Mouse (Mus musculus): Measurements from ENCODE around the gene Hoxb9. TPM values are rescaled to one million over a fixed set of nuclear protein-coding genes. Genes with fewer than 3 reads are reported as not detected.

Gene Hoxb9
- 3.4 and 3.8 TPM in 2 replicates for polyA plus RNA-seq (2016; fragmentation: Nextera tagmentation; extraction: Ambion mirVana)

DNA sequence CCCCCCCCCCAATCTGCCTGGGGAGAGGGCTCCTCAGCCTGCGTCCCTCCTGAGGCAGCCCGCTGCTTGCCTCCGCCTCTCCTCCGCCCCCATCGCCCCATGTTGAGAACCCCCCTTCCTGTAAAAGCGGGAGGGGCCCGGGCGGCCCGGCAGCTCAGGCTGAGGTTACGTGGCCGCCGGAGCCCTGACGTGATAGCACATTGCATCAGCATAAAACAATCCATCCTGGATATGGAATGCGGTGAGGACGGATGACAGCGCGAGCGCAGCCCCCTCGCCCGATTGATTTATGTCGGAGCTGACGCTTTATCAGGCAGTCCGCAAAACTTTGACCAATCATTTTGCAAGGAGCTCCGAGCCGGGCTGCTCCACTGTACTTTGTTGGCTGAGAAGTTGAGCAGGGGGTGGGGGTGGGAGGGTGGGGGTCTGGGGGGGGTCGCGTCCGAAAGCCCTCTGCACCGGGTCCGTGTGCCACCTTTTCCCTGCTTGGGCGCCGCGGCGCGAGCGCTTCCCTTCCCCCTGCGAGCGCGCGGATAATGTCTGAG, at the start of gene Hoxb9:
Hoxb9 (plus strand) TSS at position 462 of the 545 bp plus-strand sequence.
- H3K27ac ChIP-seq: peak within 1 kb of the TSS; percentile 76
- under 1% methylated on average over 40 of the region's 40 CpGs for WGBS
- H3K9me3 ChIP-seq (replicated peaks): no peaks in the 10 kb centered on the region
- peaks cover 100% of the 10 kb centered on the region for H3K27me3 ChIP-seq (ENCODE audit: low read depth, poor library complexity, severe bottlenecking)
- H3K4me3 ChIP-seq: peak within 1 kb of the TSS; percentile 50
- H3K36me3 ChIP-seq: no peaks in the 10 kb centered on the region
- DNase-seq (ENCODE audit: low spot score): peak; percentile 67
- H3K4me1 ChIP-seq: peaks cover 48% of the 10 kb centered on the region

DNA sequence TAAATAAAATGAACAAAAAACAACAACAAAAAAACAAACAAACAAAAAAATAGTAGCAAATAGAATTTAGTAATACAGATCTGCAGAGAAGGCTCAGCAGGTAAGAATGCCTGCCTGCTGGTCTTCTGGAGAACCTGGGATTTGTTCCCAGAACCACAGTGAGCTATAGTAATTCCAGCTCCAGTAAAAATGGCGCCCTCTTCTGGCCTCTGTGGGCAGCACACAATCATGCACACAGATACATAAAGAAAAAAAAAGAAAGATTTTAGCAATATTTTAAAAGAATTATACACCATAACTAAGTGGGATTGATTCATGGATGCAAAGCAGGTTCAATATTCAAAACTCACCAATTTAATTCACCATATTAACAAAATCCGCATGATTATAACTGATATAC, 47.4 kb upstream of the Hoxb9 start:
- 40% methylated on average over 2 of the region's 2 CpGs for WGBS
- Histone ChIP-seq H3K4me3 (no peak overlapping the region), H3K4me1 (no peaks in the 10 kb centered on the region), H3K27ac (no peak overlapping the region), H3K36me3 (no peaks in the 10 kb centered on the region), H3K9me3 (replicated peaks) (no peaks in the 10 kb centered on the region), H3K27me3 (ENCODE audit: low read depth, poor library complexity, severe bottlenecking) (0 out of 2 replicates have a peak, but pooled peaks cover 3% of the 10 kb centered on the region)
- DNase-seq (ENCODE audit: low spot score): no peak

DNA sequence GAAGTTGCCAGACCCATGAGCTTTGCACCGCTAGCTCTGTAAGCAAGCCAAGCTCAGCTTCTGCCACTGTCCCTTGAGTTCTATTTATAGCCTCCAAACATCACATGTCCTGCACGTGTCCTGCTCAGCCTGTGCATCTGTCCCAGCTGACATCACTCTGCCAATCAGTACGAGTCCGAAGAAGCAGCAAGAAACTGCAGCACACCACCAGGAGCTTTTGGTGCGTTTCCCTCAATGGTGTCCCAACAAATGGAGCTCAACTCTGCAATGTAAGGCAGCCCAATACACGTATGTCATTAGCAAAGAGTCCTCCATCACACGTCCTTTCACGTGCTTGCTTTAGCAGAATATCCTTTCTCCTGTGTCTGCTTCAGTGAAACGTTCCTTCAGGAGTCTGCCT, 43.6 kb upstream of the Hoxb9 start:
- Histone ChIP-seq H3K9me3 (replicated peaks) (no peaks in the 10 kb centered on the region), H3K36me3 (no peaks in the 10 kb centered on the region), H3K4me1 (no peaks in the 10 kb centered on the region), H3K27me3 (ENCODE audit: low read depth, poor library complexity, severe bottlenecking) (peaks cover 6% of the 10 kb centered on the region; the same call in 1 of the 2 replicates), H3K27ac (no peak overlapping the region), H3K4me3 (no peak overlapping the region)
- DNase-seq (ENCODE audit: low spot score): no peak
- 86% methylated on average over 9 of the region's 9 CpGs for WGBS

GRCm38 (mm10) chr11:96234906-96235305, 36.4 kb upstream of the Hoxb9 start:
- Histone ChIP-seq H3K4me3 (no peak overlapping the region), H3K27me3 (ENCODE audit: low read depth, poor library complexity, severe bottlenecking) (peaks cover 49% of the 10 kb centered on the region), H3K9me3 (replicated peaks) (no peaks in the 10 kb centered on the region), H3K36me3 (no peaks in the 10 kb centered on the region), H3K4me1 (no peaks in the 10 kb centered on the region), H3K27ac (no peak overlapping the region)
- peak; percentile 82 for DNase-seq (ENCODE audit: low spot score)
- 3% methylated on average over 12 of the region's 12 CpGs for WGBS

- WGBS: 3% methylated on average over 7 of the region's 7 CpGs
- DNase-seq (ENCODE audit: low spot score): peak; percentile 68
- no peaks in the 10 kb centered on the region for H3K36me3 ChIP-seq
- H3K27ac ChIP-seq: peak overlapping the region; percentile 48; the same call in 1 of the 2 replicates
- H3K27me3 ChIP-seq (ENCODE audit: low read depth, poor library complexity, severe bottlenecking): peaks cover 37% of the 10 kb centered on the region
- H3K4me1 ChIP-seq: 0 out of 2 replicates have a peak, but pooled peaks cover 2% of the 10 kb centered on the region
- H3K4me3 ChIP-seq: no peak overlapping the region
- no peaks in the 10 kb centered on the region for H3K9me3 ChIP-seq (replicated peaks)
These were observed 31.0 kb upstream of the Hoxb9 start for GRCm38 (mm10) chr11:96240211-96240610.

DNA sequence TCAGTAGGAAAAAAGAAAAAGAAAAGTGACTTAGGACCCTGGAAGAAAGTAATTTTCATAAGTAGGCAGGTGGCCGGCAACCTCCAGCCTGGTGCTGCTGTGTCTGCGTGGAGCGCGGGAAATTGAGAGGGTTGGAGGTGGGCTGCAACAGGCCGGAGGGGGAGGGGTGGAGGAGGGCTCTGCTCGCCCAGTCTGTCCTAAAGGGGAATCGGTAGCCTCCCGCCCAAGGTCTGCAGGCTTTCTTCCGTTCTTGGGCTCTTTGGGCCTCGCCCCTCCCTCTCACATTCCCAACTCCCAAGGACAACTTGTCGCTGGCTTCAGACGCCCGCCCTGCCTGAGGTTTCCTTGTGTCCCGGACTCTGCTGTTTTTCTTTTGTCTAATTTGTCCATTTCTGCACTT, 20.4 kb upstream of the Hoxb9 start:
- Histone ChIP-seq H3K4me1 (peaks cover 44% of the 10 kb centered on the region), H3K27me3 (ENCODE audit: low read depth, poor library complexity, severe bottlenecking) (peaks cover 87% of the 10 kb centered on the region), H3K36me3 (no peaks in the 10 kb centered on the region), H3K27ac (peak overlapping the region; percentile 86), H3K9me3 (replicated peaks) (no peaks in the 10 kb centered on the region), H3K4me3 (peak overlapping the region; percentile 56)
- 1% methylated on average over 14 of the region's 14 CpGs for WGBS
- peak; percentile 59 for DNase-seq (ENCODE audit: low spot score)

GRCm38 (mm10) chr11:96251480-96252031, 19.7 kb upstream of the Hoxb9 start:
- no peaks in the 10 kb centered on the region for H3K36me3 ChIP-seq
- H3K27me3 ChIP-seq (ENCODE audit: low read depth, poor library complexity, severe bottlenecking): peaks cover 93% of the 10 kb centered on the region
- peak; percentile 62 for DNase-seq (ENCODE audit: low spot score)
- WGBS: 1% methylated on average over 46 of the region's 46 CpGs
- peak overlapping the region; percentile 56 for H3K4me3 ChIP-seq
- peaks cover 46% of the 10 kb centered on the region for H3K4me1 ChIP-seq
- H3K9me3 ChIP-seq (replicated peaks): no peaks in the 10 kb centered on the region
- H3K27ac ChIP-seq: peak overlapping the region; percentile 86

DNA sequence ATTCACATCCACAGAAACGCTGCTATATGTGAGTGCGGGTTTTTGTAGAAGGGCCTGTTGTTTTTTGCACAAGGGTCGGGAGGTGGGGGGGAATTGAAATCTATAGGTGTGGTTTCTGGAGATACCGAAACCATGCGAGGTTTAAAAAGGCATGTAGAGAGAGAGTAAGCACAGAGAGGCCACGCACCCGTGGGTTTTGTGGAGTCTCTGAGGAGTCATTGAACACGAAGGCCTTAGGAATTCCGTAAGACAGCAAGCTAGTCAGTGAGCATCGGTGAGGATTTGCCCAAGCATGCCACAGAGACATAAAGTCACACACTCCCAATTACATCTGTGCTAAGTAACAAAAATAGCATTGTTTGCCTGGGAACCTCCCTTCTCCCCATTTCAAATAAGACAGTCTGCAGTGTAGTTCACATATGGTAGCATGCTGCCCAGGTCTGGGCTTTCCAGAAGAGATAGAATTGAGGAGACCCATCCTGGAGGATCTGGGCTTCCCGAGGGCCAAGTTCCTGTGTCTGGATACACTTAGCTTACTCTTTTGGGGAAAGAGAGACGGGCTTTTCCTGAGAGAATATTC, 18.6 kb upstream of the Hoxb9 start:
- Histone ChIP-seq H3K27me3 (ENCODE audit: low read depth, poor library complexity, severe bottlenecking) (peaks cover 99% of the 10 kb centered on the region), H3K36me3 (no peaks in the 10 kb centered on the region), H3K9me3 (replicated peaks) (no peaks in the 10 kb centered on the region), H3K4me3 (peak overlapping the region; percentile 56), H3K4me1 (peaks cover 52% of the 10 kb centered on the region), H3K27ac (peak overlapping the region; percentile 86; the same call in 1 of the 2 replicates)
- peak; percentile 44 for DNase-seq (ENCODE audit: low spot score)
- WGBS: 2% methylated on average over 12 of the region's 12 CpGs

DNA sequence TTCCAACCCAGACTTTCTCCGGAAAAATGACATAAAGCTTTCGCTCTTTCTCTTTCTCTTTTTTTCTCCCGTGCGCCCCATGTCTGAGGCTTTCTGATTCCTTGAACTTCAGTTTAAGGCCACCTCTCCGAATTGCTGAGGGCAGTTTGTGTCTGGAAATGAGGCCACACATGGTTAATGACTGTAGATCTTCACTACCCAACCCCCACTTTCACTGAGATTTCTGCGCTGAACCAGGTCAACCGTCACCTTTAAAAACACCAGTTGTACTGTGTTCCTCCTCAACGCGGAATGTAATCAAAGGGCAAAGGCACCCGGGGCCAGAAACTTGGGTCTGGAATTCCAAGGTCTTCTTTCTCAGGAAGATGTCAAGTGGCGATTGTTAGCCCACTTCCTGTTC, 17.0 kb upstream of the Hoxb9 start:
- Histone ChIP-seq H3K27ac (no peak overlapping the region), H3K36me3 (no peaks in the 10 kb centered on the region), H3K4me3 (peak overlapping the region; percentile 21; the same call in 1 of the 2 replicates), H3K27me3 (ENCODE audit: low read depth, poor library complexity, severe bottlenecking) (peaks cover 100% of the 10 kb centered on the region), H3K4me1 (peaks cover 64% of the 10 kb centered on the region), H3K9me3 (replicated peaks) (no peaks in the 10 kb centered on the region)
- 1% methylated on average over 11 of the region's 11 CpGs for WGBS
- DNase-seq (ENCODE audit: low spot score): peak; percentile 46

- no peaks in the 10 kb centered on the region for H3K9me3 ChIP-seq (replicated peaks)
These were observed 15.9 kb upstream of the Hoxb9 start for GRCm38 (mm10) chr11:96255111-96255995.

GRCm38 (mm10) chr11:96255996-96256445, 15.2 kb upstream of the Hoxb9 start:
- WGBS: 4% methylated on average over 14 of the region's 14 CpGs
- Histone ChIP-seq H3K36me3 (no peaks in the 10 kb centered on the region), H3K27me3 (ENCODE audit: low read depth, poor library complexity, severe bottlenecking) (peaks cover 100% of the 10 kb centered on the region)

More at GRCm38 (mm10) chr11:96255111-96255995, 15.9 kb upstream of the Hoxb9 start:
- no peak overlapping the region; the same call in 1 of the 2 replicates for H3K27ac ChIP-seq
- peaks cover 100% of the 10 kb centered on the region for H3K27me3 ChIP-seq (ENCODE audit: low read depth, poor library complexity, severe bottlenecking)
- H3K4me3 ChIP-seq: peak overlapping the region; percentile 39
- peaks cover 73% of the 10 kb centered on the region for H3K4me1 ChIP-seq
- peak; percentile 62 for DNase-seq (ENCODE audit: low spot score)
- no peaks in the 10 kb centered on the region for H3K36me3 ChIP-seq
- WGBS: under 1% methylated on average over 39 of the region's 39 CpGs

GRCm38 (mm10) chr11:96257141-96257540, 14.1 kb upstream of the Hoxb9 start:
- Histone ChIP-seq H3K9me3 (replicated peaks) (no peaks in the 10 kb centered on the region), H3K4me1 (peaks cover 70% of the 10 kb centered on the region), H3K27me3 (ENCODE audit: low read depth, poor library complexity, severe bottlenecking) (peaks cover 100% of the 10 kb centered on the region), H3K36me3 (no peaks in the 10 kb centered on the region), H3K27ac (no peak overlapping the region), H3K4me3 (no peak overlapping the region)
- DNase-seq (ENCODE audit: low spot score): no peak
- WGBS: 21% methylated on average over 2 of the region's 2 CpGs

More at GRCm38 (mm10) chr11:96255996-96256445, 15.2 kb upstream of the Hoxb9 start:
- no peak overlapping the region for H3K4me3 ChIP-seq
- DNase-seq (ENCODE audit: low spot score): peak; percentile 48
- no peaks in the 10 kb centered on the region for H3K9me3 ChIP-seq (replicated peaks)
- H3K27ac ChIP-seq: no peak overlapping the region
- H3K4me1 ChIP-seq: peaks cover 73% of the 10 kb centered on the region
